Mouse (Mus musculus): Measurements from ENCODE around the gene Adcy5. TPM values are rescaled to one million over a fixed set of nuclear protein-coding genes. Genes with fewer than 3 reads are reported as not detected.

Adcy5 gene
- total and polyA plus RNA-seq, 3 experiments, result 47.1 to 56.2 (median 52.9) TPM

DNA sequence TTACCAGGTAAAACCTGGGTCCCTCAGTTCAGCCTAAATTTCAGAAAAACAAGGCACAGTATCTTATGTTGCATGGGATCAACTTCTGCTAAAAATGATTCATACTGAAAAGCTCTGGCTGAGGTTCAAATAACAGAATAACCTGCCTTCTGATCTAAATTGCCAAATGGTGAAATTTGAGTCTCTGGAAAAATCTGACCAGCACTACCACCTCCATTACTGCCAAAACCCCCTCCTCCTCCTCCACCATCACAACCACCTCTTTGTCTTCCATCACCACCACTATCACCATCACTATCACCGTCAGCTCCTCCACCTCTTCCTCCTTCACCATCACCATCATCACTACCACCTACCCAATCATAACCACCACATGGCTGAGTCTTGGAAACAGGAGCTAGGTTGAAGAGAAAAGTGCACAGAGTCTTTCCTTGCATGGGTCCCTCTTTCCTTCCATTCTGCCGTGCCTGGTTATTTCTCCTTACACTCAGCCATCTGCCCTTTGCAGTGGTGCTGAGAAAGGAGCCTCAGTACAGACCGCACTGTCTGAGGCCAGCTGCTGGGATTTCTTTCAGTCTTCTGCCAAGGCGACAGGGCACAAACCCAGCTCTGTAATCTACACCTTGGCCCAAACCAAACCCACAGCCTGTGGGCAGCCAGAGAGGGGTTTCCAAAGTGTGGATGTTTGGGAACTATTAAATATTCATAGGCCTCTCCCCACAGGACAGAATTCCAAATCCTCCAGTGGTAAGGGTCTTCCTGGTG, 85.5 kb downstream of the Adcy5 start:
- no peak for DNase-seq

DNA sequence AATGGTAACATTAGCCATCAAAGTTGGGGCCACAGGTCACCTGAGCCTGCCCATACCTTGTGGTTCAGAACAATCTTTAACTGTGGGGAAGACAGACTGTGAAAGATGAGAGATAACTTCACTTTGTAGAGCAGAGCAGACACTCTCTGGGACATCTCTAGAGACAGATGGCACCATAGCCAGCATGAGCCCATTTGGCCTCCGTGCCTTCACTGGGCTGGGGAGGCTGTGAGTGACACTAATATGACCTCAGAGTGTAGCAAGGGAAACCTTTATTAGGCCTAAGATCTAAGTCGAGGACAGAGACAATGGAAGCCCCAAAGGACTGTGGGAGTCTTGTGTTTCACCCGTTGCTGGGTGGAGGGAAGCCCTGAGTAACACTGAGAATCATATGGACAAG, 92.7 kb downstream of the Adcy5 start:
- Histone ChIP-seq H3K4me3 (no peak overlapping the region), H3K27me3 (ENCODE audit: control insufficient read depth, insufficient read depth, low read length) (no peaks in the 10 kb centered on the region), H3K79me2 (replicated peaks; ENCODE audit: control insufficient read depth, insufficient read depth, low read length) (no peaks in the 10 kb centered on the region), H3K27ac (no peak overlapping the region), H3K9ac (ENCODE audit: low read depth, low read length) (no peak overlapping the region), H3K36me3 (ENCODE audit: control insufficient read depth, insufficient read depth, low read length) (no peaks in the 10 kb centered on the region), H3K4me1 (ENCODE audit: control insufficient read depth, insufficient read depth, low read length) (no peaks in the 10 kb centered on the region)
- no peak for DNase-seq
- intact Hi-C loops (cut with DNase I), result no loop called here
- WGBS, result 63% methylated on average over 3 of the region's 3 CpGs
- TF ChIP-seq CTCF (IDR thresholded peaks at IDR 0.05), result no peak
- no peak for TF ChIP-seq POLR2A (IDR thresholded peaks at IDR 0.05; ENCODE audit: insufficient read depth, low read depth, low read length)
- no peak for TF ChIP-seq EP300 (IDR thresholded peaks at IDR 0.05; ENCODE audit: insufficient read depth, low read depth, low read length)

More for the DNA sequence above, 85.5 kb downstream of the Adcy5 start:
- no peak overlapping the region for H3K4me3 ChIP-seq
- H3K27ac ChIP-seq, result no peak overlapping the region
- 54% methylated on average over 4 of the region's 4 CpGs for WGBS
- TF ChIP-seq EP300 (IDR thresholded peaks at IDR 0.05; ENCODE audit: insufficient read depth, low read depth, low read length) (no peak), POLR2A (IDR thresholded peaks at IDR 0.05; ENCODE audit: insufficient read depth, low read depth, low read length) (no peak), CTCF (IDR thresholded peaks at IDR 0.05) (no peak)
- intact Hi-C loops (cut with DNase I), result no loop called here
- H3K4me1 ChIP-seq (ENCODE audit: control insufficient read depth, insufficient read depth, low read length), result no peaks in the 10 kb centered on the region; the same call in 1 of the 2 replicates
- H3K36me3 ChIP-seq (ENCODE audit: control insufficient read depth, insufficient read depth, low read length), result no peaks in the 10 kb centered on the region
- H3K9ac ChIP-seq (ENCODE audit: low read depth, low read length), result no peak overlapping the region
- H3K79me2 ChIP-seq (replicated peaks; ENCODE audit: control insufficient read depth, insufficient read depth, low read length), result no peaks in the 10 kb centered on the region
- H3K27me3 ChIP-seq (ENCODE audit: control insufficient read depth, insufficient read depth, low read length), result no peaks in the 10 kb centered on the region

DNA sequence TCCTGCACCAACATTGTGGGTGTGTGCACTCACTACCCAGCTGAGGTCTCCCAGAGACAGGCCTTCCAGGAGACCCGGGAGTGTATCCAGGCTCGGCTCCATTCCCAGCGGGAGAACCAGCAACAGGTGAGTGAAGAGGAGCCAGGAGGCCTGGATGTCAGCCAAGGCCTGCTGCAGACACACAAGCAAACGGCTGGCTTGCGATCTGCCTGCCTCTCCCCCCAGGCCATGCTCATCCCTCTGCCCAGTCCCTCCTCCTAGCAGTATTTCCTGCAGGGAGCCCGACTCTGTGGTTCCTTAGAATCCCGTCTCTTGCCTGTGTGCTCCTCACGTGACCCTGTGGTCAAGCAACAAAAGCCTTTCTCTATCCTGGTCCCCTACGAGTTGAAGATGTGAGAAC, 94.1 kb downstream of the Adcy5 start:
- no peak overlapping the region for H3K4me3 ChIP-seq
- H3K36me3 ChIP-seq (ENCODE audit: control insufficient read depth, insufficient read depth, low read length), result no peaks in the 10 kb centered on the region
- H3K27me3 ChIP-seq (ENCODE audit: control insufficient read depth, insufficient read depth, low read length), result no peaks in the 10 kb centered on the region
- no peak for TF ChIP-seq POLR2A (IDR thresholded peaks at IDR 0.05; ENCODE audit: insufficient read depth, low read depth, low read length)
- peak; percentile 66 to 77 for DNase-seq
- H3K27ac ChIP-seq, result no peak overlapping the region
- no peak overlapping the region for H3K9ac ChIP-seq (ENCODE audit: low read depth, low read length)
- no peaks in the 10 kb centered on the region for H3K79me2 ChIP-seq (replicated peaks; ENCODE audit: control insufficient read depth, insufficient read depth, low read length)
- 18% methylated on average over 9 of the region's 9 CpGs for WGBS
- no peaks in the 10 kb centered on the region for H3K4me1 ChIP-seq (ENCODE audit: control insufficient read depth, insufficient read depth, low read length)
- intact Hi-C loops (cut with DNase I), result no loop called here

DNA sequence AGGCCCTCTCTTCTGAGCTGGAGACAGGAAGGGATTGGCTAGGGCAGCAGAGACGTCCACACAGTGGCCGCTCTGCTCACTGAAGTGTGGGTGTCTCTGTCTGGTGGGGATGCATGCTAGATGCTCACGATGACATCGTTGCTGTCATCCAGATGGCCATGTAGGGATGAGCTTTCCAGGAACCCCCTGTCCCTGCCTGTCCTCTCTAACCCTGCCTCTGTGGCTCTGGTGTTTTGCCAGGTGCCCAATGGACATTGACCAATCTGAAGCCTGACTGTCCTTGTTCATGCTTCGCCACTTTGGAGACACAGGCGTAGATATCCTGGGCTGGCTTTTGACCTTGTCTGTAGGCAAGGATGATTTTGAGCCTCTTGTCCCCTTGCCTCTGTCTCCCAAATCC, 95.1 kb downstream of the Adcy5 start:
- no peaks in the 10 kb centered on the region for H3K79me2 ChIP-seq (replicated peaks; ENCODE audit: control insufficient read depth, insufficient read depth, low read length)
- H3K27ac ChIP-seq, result no peak overlapping the region
- H3K4me3 ChIP-seq, result no peak overlapping the region
- H3K27me3 ChIP-seq (ENCODE audit: control insufficient read depth, insufficient read depth, low read length), result no peaks in the 10 kb centered on the region
- H3K4me1 ChIP-seq (ENCODE audit: control insufficient read depth, insufficient read depth, low read length), result no peaks in the 10 kb centered on the region
- WGBS, result 83% methylated on average over 6 of the region's 6 CpGs
- no peaks in the 10 kb centered on the region for H3K36me3 ChIP-seq (ENCODE audit: control insufficient read depth, insufficient read depth, low read length)
- intact Hi-C loops (cut with DNase I), result no loop called here
- no peak for DNase-seq
- H3K9ac ChIP-seq (ENCODE audit: low read depth, low read length), result no peak overlapping the region
- no peak for TF ChIP-seq EP300 (IDR thresholded peaks at IDR 0.05; ENCODE audit: insufficient read depth, low read depth, low read length)
- no peak for TF ChIP-seq CTCF (IDR thresholded peaks at IDR 0.05)
- TF ChIP-seq POLR2A (IDR thresholded peaks at IDR 0.05; ENCODE audit: insufficient read depth, low read depth, low read length), result no peak

DNA sequence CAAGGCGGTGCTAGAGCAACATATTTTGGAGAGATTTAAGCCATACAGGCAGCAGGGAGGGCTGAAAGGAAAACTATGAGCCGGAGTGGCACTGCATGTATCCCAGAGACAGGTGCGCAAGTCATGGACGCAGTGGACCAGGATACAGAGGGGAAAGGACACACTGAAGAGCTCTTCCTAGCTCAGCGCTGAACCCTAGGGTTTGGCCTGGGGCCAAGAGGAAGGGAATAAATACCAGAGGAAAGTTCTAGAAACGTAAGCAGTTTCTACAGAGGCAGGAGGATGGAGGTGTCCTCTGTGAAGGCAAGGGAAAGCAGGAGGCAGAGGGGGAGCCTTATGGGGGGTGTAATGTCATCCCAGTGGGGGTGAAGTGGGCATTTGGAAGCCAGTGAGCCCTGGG, 97.0 kb downstream of the Adcy5 start:
- Histone ChIP-seq H3K27ac (no peak overlapping the region), H3K79me2 (replicated peaks; ENCODE audit: control insufficient read depth, insufficient read depth, low read length) (no peaks in the 10 kb centered on the region), H3K9ac (ENCODE audit: low read depth, low read length) (no peak overlapping the region), H3K27me3 (ENCODE audit: control insufficient read depth, insufficient read depth, low read length) (no peaks in the 10 kb centered on the region), H3K36me3 (ENCODE audit: control insufficient read depth, insufficient read depth, low read length) (no peaks in the 10 kb centered on the region), H3K4me1 (ENCODE audit: control insufficient read depth, insufficient read depth, low read length) (peaks cover 2% of the 10 kb centered on the region; the same call in 1 of the 2 replicates), H3K4me3 (no peak overlapping the region)
- TF ChIP-seq CTCF (IDR thresholded peaks at IDR 0.05) (no peak), EP300 (IDR thresholded peaks at IDR 0.05; ENCODE audit: insufficient read depth, low read depth, low read length) (no peak), POLR2A (IDR thresholded peaks at IDR 0.05; ENCODE audit: insufficient read depth, low read depth, low read length) (no peak)
- WGBS, result 70% methylated on average over 6 of the region's 6 CpGs
- intact Hi-C loops (cut with DNase I), result no loop called here
- no peak for DNase-seq

DNA sequence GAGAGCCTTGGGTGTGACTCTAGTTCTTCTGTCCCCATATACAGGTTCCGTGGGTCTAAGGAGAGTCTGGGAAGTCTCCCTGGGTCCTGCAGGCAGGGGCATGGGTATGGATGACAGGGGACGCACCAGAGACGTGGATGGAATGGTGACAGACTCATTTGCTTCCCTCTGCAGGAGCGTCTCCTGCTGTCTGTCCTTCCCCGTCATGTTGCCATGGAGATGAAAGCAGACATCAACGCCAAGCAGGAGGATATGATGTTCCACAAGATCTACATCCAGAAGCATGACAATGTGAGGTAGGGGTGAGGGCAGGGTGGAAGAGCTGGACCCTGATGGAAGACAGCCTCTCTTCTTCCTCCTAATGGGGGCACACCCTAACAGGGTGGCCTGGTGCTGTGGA, 98.3 kb downstream of the Adcy5 start:
- 71% methylated on average over 6 of the region's 6 CpGs for WGBS
- Histone ChIP-seq H3K9ac (ENCODE audit: low read depth, low read length) (no peak overlapping the region), H3K27ac (no peak overlapping the region), H3K4me3 (no peak overlapping the region), H3K27me3 (ENCODE audit: control insufficient read depth, insufficient read depth, low read length) (no peaks in the 10 kb centered on the region), H3K79me2 (replicated peaks; ENCODE audit: control insufficient read depth, insufficient read depth, low read length) (no peaks in the 10 kb centered on the region), H3K36me3 (ENCODE audit: control insufficient read depth, insufficient read depth, low read length) (no peaks in the 10 kb centered on the region), H3K4me1 (ENCODE audit: control insufficient read depth, insufficient read depth, low read length) (peaks cover 2% of the 10 kb centered on the region; the same call in 1 of the 2 replicates)
- intact Hi-C loops (cut with DNase I), result no loop called here
- no peak for DNase-seq
- TF ChIP-seq CTCF (IDR thresholded peaks at IDR 0.05), result no peak
